Mouse (Mus musculus) megakaryocyte, embryonic 14.5 days (primary cell): ENCODE data around the gene Slc25a13.

Experiments
- FLI1 ChIP-seq: IDR thresholded peaks from 2 replicates; pipeline ENCODE4 v1.6.1; 2012; ENCODE audit warnings: low read length, inconsistent platforms, mixed read lengths
- GATA1 ChIP-seq: IDR thresholded peaks from 3 replicates; pipeline ENCODE4 v1.6.1; 2012; ENCODE audit warnings: mixed read lengths, low read length, inconsistent platforms, borderline replicate concordance

GRCm38 (mm10) chr6:6075940-6076447, 141.0 kb downstream of the Slc25a13 start:
- TF ChIP-seq GATA1: no peak
- TF ChIP-seq FLI1: no peak
